Comparison of ENCODE assay signal across 8 mouse cellular contexts in the genomic region with DNA sequence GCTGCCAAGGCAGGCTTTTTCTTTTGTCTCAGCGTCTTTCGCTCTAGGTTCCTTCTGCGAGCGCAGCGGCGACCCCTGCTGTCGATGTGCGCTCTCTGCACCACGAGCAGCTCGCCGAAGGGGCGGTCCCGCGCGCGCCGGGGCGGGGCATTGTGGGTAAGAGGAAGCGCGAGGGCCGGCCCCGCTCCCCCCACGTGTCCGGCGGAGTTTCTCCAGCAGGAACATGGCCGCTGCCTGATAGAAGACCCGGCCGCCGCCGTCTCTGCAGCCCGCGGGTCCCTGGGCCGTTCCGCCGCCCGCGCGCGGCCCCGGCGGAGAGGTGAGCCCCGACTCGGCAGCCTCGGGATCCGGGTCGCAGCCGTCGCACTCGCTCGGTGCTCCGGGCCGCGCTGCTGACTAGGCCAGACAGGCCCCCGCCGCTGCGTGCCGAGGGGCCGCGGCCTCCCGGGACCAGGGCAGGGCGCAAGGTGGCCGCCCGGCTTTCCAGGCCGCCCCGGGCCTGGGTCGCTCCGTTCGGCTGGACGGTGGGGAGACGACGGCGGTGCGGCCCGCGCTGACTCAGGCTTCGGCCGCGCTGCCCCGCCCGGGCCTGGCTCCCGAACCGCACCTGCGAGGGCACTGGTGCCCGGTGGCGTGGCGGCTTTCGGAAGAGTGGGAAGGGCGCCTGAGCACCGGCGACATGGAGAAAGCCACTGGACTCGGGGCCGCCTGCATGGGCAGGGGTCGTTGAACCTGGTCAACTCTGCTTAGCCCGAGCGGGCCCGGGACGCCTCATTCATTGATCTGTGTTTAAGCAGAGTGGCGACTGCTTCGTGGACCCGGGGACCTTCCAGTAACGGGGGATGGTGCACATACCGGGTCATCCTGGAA. TPM values are rescaled to one million over a fixed set of nuclear protein-coding genes. Genes with fewer than 3 reads are reported as not detected.
DNase-seq lines count a peak whose midpoint lies in the region; ATAC-seq lines count a peak whose summit lies in the region.

A gene (plus strand): TSS at position 153 of the 870 bp plus-strand sequence.

- H3K27ac ChIP-seq in hindbrain, embryonic 12.5 days: peak within 1 kb of the TSS; percentile 85

- H3K4me3 ChIP-seq in hindbrain, embryonic 12.5 days: peak within 1 kb of the TSS; percentile 99

- under 1% methylated on average over 71 of the region's 102 CpGs for WGBS in hindbrain, embryonic 12.5 days

- DNase-seq in Muller cell, postnatal 12 days (ENCODE audit: inconsistent ontology term): peak; percentile 99
- peak; percentile 99 for DNase-seq in cerebellum, adult 9-11 months
- DNase-seq in frontal cortex, postnatal 10 days (ENCODE audit: low spot score in 2 of 2): peak; percentile 97 to 99
- DNase-seq in layer of hippocampus, postnatal 14 days (ENCODE audit: low spot score in 2 of 2): peak; percentile 100
- DNase-seq in lung, postnatal 14 days: peak; percentile 99
- peak; percentile 87 for DNase-seq in retina, adult 2 months (ENCODE audit: low read depth, low spot score)
- peak; percentile 99 for DNase-seq in thymus, postnatal 36 days

- H3K9me3 ChIP-seq in hindbrain, embryonic 12.5 days (replicated peaks): no peaks in the 10 kb centered on the region

- ATAC-seq in hindbrain, embryonic 12.5 days (ENCODE audit: low FRiP score): peak; percentile 94

- H3K4me1 ChIP-seq in hindbrain, embryonic 12.5 days: peaks cover 5% of the 10 kb centered on the region

- peak within 1 kb of the TSS; percentile 71 for H3K4me2 ChIP-seq in hindbrain, embryonic 12.5 days (replicated peaks)

- H3K36me3 ChIP-seq in hindbrain, embryonic 12.5 days: no peaks in the 10 kb centered on the region

- no peaks in the 10 kb centered on the region for H3K27me3 ChIP-seq in hindbrain, embryonic 12.5 days

- H3K9ac ChIP-seq in hindbrain, embryonic 12.5 days: peak within 1 kb of the TSS; percentile 92

RNA-seq across cellular contexts. Expression of the gene that starts here (rescaled TPM):
- 29.2 and 29.8 TPM in 2 replicates for polyA plus RNA-seq in hindbrain, embryonic 12.5 days (2016; fragmentation: Nextera tagmentation; extraction: Ambion mirVana)
- total RNA-seq in layer of hippocampus, postnatal 14 days (2021): 10 to 100 TPM; 26.7 to 27.6 TPM

Comparison
In these comparisons a context has a peak if more than half of its experiments do, and no peak if none do; other contexts are left out.
1. Peak in every context shown above with its lines: DNase-seq, ATAC-seq, H3K4me3 ChIP-seq and H3K27ac ChIP-seq.